Mouse (Mus musculus) induced T-regulatory cell, adult 2 months (primary cell): Measurements from ENCODE around the gene Cdcp1.

Source experiments
- DNase-seq: peaks from one replicate; pipeline ENCODE4 v3.0.0-alpha.2; 2012; ENCODE audit warnings: low read depth

Cdcp1 gene

DNA sequence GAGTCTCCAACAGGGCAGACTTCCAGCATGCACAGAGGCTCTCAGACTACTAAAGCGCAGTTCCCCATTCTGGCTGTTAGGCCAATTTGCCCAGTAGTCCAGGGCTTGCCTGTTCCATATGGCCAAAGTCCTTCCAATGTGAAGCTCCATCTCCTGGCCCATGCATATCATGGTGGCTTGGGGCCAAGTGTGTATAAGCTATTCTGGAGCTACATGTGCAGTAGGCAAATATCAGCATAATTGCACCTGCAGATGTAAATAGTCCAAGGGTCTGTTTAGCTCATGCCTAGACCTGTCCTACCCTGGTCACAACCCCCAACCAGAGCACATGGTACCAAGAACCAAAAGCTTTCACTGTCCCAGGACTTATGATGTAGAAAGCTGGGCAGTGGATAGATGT, 7.9 kb downstream of the Cdcp1 start:
- no peak for DNase-seq

DNA sequence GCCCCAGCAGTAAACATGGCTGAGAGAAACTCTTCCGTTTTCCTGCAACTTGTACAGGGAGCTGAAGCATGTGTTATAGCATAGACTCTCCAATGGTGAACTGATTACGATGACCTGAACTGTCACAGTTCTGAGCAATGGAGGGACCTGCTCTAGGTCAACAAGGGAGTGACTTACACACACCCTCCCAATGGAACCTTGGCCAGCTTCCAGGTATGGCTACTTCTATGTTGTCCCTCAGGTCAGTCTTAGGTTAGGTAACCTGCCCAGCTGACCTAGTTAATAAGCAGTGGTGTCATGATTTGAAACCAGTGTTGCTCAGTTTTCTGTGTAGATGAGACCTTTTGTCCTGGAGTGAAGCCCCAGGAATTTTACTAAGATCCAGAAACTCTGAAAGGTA, 8.9 kb downstream of the Cdcp1 start:
- DNase-seq: no peak

GRCm38 (mm10) chr9:123206526-123206925, 9.3 kb downstream of the Cdcp1 start:
- DNase-seq: no peak

DNA sequence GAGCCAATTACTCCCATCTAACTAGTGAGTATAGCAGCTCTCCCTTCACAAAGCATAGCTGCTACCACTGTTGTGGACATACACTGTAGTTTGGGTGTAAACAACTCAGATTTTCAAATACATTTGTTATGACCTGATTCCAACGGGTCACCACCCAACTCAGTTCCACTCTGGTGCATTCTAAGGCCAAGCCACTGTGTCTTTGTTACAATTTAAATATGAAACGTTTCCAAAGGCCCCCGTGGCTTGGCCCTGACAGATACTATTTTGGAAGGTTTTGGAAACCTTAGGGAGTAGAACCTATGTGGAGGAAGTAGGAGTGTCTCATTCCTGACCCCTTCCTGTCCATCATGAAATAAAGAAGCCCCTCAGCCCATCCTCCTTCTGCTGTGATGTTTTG, 15.7 kb downstream of the Cdcp1 start:
- no peak for DNase-seq

DNA sequence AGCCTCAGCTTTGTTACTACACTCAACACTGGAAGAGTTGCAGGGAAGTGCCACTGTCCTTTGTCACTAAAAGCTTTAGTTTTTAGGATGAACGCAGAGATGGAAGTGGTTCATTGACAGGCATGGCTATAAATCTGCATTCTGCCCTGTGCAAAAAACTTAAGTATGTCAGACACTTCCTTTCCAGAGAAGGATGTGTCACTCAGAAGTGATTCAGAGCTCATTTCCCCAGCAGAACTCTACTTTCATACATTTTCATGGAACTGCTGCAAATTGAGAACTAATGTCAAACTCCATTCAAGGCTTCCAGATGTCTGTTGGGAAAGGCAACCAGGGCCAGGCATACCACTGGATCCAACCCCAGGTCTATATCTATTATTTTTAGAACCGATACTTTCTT, 27.6 kb downstream of the Cdcp1 start:
- no peak for DNase-seq

DNA sequence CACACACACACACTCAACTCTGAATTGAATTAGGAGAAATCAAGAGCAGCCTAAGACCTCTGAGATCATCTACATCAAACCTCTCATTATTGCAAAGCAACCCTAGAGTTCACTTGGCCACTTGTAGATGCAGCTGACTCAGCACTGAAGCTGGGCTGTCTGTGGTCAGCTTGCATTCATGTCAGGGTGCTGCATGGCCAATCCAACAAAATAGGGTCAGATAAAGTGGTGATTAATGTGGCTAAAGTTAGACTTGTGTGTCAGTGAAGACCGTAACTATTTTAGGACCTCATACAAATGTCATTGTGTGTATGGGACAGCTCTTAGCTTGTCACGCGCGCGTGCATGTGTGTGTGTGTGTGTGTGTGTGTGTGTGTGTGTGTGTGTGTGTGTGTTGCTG, 28.2 kb downstream of the Cdcp1 start:
- no peak for DNase-seq

GRCm38 (mm10) chr9:123186151-123186550, 29.7 kb downstream of the Cdcp1 start:
- DNase-seq: no peak

- DNase-seq: no peak
Measured at GRCm38 (mm10) chr9:123185546-123185945, 30.3 kb downstream of the Cdcp1 start.

GRCm38 (mm10) chr9:123183226-123183625, 32.6 kb downstream of the Cdcp1 start:
- DNase-seq: no peak

- DNase-seq: no peak
Measured at GRCm38 (mm10) chr9:123180003-123180402, 35.8 kb downstream of the Cdcp1 start.

DNA sequence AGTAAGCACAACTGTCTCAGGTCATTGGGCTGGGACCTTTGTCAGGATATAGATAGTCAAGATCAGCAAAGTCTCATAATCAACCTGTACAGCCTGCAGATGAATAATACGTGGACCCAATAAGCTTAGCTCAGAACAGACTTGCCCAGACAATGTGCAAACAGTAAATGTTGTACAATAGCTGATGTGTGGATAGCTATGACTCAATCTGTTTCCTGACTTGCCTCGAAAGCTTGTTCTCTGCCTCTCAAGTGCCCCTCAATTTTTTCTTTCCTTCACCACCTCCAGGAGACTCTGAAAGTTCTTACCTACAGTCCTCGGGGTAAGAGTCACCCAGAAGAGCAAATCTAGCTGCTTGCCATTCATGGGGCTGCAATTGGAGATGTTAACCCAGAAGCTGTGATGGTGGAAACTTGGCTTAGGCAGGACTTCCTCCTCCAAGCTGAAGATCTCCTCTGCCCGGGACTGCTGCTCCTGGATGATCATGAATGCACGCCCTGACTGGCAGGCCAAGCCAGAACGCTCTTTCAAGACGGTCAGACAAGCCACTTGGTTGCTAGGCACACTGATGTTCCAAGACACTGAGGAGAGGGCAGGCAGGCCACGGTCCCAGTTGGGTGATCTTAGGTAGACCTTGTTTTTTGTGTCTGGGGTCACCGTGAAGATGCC, 38.3 kb downstream of the Cdcp1 start:
- DNase-seq: no peak

DNA sequence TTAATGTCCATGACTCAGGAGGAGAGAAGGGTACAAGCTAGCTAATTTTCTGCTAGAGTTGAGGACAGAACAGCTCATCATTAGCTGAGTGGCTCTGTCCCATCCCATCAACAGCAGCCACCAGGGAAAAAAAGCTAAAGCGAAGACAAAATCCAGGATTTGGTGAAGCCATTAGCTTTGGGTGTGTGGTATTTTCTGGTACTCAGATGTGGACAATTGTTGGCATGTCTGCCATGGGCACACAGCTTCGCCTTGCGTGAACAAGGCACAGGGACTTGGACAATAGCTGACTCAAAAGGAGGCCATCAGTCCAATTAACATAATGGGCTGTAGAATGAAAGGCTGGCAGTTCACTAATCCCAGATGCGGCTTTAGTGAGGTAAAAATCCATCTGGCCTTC, 41.5 kb downstream of the Cdcp1 start:
- DNase-seq: no peak

GRCm38 (mm10) chr9:123173760-123174159, 42.1 kb downstream of the Cdcp1 start:
- no peak for DNase-seq

- DNase-seq: no peak
Measured at GRCm38 (mm10) chr9:123165781-123166443, 49.9 kb downstream of the Cdcp1 start.

DNA sequence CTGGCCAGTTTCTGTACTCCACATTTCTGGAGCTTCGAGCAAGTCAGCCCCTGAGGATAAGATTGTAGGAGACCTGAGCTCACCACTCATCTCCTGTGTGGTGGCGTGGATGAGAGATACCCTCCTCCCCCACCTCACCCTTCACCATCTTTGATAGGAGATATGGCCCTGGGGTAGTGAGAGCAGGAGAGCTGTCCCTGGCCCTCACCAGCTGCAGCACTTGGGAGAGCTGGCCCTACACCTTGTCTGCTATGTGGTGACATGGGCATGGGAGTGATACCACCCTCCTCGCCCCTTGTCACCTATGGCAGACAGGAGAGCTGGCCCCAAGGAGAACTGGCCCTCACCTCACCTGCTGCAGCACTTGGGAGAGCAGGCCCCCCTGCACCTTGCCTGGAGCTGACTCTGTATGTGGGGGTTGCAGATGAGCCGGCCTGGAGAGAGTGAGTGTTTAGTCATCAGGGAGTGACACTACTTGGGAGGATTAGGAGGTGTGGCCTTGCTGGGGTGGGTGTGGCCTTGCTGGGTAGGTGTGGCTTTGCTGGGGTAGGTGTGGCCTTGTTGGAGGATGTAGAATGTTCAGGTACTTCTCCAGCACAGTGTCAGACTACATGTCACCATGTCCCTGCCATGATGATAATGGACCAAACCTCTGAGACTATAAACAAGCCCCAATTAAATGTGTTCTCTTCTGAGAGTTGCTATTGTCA, 52.7 kb downstream of the Cdcp1 start:
- DNase-seq: peak; percentile 19

- no peak for DNase-seq
Measured at GRCm38 (mm10) chr9:123161792-123162191, 54.0 kb downstream of the Cdcp1 start.

- DNase-seq: peak; percentile 88
Measured at GRCm38 (mm10) chr9:123159330-123159729, 56.5 kb downstream of the Cdcp1 start.

GRCm38 (mm10) chr9:123158125-123158836, 57.6 kb downstream of the Cdcp1 start:
- DNase-seq: peak; percentile 83

DNA sequence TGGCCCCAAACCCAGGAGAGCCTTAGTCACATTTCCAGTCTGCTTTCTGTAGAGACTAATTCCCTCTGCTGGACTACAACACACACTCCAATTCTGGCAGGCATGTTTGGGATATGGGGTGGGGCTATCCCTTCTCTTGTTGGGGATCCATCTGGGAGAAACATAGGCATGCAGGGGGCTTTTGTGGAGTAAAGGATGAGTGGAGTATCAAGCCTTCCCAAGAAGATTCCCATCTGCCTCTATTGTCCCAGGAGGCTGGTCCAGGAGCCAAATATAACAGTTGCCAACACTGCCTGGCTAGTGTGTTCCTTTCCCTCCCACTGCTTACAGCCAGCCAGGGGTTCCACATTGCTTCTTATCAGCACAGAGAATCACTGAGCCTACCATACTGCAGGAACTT, 58.1 kb downstream of the Cdcp1 start:
- DNase-seq: no peak

DNA sequence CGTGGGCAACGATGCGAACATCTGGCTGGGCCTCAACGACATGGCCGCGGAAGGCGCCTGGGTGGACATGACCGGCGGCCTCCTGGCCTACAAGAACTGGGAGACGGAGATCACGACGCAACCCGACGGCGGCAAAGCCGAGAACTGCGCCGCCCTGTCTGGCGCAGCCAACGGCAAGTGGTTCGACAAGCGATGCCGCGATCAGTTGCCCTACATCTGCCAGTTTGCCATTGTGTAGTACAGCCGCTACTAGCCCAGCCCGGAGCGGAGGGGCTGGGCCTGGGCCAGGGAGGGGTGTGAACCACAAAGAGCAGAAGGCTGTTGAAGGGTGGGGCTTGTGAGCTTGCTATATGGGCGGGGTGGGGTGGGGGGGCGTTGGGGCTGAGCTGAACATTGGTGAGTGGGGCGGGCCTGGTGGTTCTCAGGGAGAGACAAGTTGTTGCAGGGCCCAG, 58.9 kb downstream of the Cdcp1 start:
- DNase-seq: no peak

DNA sequence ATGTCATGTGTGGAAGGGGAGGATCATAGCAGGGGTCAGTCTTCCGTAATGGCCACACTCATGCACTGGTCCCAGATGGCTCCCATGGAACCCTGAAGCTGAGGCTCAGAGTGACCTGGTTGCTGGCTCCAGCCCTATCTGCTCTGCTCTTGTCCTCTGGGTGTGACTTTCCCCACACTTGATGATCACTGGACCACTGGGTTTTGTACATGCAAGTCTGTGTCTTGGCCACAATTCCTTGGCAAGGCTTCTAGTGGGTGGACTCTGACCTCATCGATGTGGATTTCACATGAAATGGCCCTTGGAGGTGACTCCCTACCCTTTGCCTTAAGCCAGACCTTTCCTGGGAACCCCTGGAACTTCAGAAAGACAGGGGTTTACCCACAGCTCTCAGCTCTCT, 62.7 kb downstream of the Cdcp1 start:
- DNase-seq: no peak

GRCm38 (mm10) chr9:123152026-123152425, 63.8 kb downstream of the Cdcp1 start:
- DNase-seq: peak; percentile 70

GRCm38 (mm10) chr9:123151561-123151960, 64.3 kb downstream of the Cdcp1 start:
- no peak for DNase-seq
